Mouse (Mus musculus): ENCODE results near the gene Pitx3.
"Not testable (repeated sequence)": the region's sequence is repeated elsewhere in the genome, so short reads cannot be mapped to it uniquely, and the experiment has no call there.

Gene Pitx3

DNA sequence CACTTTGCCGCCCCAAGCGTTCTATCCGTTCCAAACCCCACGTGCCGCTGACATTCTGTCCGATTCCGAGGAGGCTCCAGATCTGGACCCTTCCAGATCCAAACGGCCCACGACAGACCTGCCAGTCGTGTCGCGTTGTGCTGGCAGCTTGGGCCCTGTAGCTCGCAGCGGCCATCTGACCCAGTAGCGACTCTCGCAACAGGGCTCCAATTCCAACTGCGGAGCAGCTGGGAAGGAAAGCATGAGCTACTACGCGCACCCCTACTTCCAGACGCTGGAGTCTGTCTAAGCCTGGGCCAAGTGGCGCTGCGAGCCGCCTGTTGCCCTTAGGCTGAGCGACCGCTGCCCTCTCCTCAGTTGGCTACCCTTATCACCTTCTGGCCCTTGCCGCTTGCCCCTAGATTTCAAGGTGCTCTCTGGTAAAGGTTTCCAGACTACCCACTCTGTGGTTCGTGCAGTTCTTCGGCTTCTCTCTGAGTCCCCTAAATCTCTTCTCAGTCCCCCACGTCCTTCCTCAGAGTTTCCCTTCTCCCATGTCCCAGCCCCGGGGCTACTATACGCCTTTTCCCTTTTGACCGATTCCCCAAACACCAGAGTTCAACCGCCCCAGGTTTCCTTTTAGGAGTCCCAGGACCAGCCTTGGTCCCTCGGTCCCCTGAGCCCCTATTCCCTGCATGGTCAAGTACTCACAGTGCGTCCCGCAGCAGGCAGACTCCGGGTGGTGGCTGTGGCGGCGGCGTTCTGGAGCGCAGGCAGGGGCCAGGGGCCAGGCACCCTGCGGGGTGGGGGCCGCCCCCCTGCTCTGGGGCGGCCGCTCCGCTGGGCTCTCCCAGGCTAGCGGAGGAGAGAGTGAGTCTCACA lies at the start of gene Pitx3:
Gene Pitx3, minus strand, starts transcription at position 816 of the 861 bp plus-strand sequence.
- peak in 1 of 2 experiments; percentile 14 for DNase-seq (ENCODE audit: low spot score in 2 of 2)

GRCm38 (mm10) chr19:46187203-46187602 lies 39.1 kb upstream of the Pitx3 start:
- DNase-seq (ENCODE audit: low spot score in 2 of 2) = no peak

DNA sequence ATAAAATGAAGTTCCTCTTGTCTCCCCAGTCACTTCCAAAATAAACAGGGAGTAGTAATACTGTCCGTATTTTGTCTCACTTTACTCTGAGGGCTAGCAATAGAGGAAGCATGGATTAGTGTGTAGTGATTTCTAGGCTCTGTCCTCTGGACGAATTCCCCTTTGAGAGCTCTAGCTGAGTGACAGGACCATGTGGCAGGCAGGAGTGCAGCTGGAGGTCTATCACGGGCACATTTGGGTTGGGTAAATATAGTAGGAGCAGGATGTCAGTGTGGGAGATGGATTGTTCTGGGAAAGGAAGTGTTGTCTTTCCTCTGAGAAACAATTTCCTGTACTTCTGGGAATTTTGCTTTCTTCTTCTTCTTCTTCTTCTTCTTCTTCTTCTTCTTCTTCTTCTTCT lies 38.5 kb upstream of the Pitx3 start:
- DNase-seq (ENCODE audit: low spot score in 2 of 2) = no peak

- no peak for DNase-seq (ENCODE audit: low spot score in 2 of 2)
Observed at GRCm38 (mm10) chr19:46182241-46182640, 34.1 kb upstream of the Pitx3 start.

DNA sequence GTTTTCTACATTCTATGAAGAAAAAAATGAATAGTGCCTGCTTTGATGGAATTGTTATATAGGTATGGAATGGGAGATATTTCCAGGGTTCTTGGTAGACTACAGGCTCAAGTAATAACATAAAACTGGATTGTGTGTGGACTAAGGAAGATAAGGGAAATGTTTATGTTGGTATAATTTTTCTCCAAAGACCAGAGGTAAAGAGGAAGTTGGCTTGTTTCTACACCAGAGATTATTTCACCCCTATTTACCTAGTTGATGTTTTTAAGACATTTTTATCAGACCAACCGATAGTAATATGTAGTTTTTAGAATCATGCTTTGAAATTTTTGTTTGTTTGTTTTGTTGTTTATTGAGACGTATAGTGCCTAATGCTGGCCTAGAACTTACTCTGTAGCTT lies 32.1 kb upstream of the Pitx3 start:
- DNase-seq (ENCODE audit: low spot score in 2 of 2) = no peak

DNA sequence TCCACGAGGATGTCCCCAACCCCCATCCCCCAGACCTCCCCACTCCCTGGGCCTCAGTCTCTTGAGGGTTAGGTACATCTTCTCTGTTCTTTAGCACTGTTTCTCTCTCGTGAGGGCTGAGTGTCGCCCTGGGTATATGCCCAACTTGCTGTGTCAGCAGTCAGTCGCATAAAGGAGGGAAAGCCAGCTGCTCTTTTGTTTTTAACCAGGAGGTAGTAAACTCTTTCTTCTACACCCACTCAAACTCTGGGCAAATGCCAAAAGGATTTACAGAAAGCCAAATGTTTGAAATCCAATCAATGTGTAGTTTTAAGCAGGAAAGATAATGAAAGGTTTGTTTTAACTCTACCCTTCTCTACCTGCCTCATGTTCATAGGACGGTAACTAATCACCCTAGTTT lies 28.9 kb upstream of the Pitx3 start:
- DNase-seq (ENCODE audit: low spot score in 2 of 2) = no peak

GRCm38 (mm10) chr19:46175173-46175572 lies 27.0 kb upstream of the Pitx3 start:
- no peak for DNase-seq (ENCODE audit: low spot score in 2 of 2)

GRCm38 (mm10) chr19:46172541-46172940 lies 24.4 kb upstream of the Pitx3 start:
- DNase-seq (ENCODE audit: low spot score in 2 of 2) = no peak

DNA sequence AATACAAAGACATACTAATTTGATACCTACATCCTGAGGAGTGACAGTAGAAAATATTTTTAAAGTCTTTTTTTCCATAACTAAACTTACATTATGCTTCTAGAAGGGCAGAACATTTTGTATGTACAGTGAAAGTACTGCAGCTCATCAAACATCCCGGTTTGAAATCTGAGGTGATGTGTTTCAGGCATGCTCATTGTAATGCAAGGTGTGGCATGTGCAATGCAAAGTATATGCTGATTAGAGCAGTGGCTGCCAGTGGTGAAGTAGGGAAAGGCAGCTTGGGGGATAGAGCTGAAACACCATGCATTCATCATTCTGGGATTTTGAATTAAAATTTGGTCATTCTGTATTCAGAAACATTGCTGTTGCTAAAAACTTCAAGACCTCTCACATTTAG lies 21.8 kb upstream of the Pitx3 start:
- no peak for DNase-seq (ENCODE audit: low spot score in 2 of 2)

DNA sequence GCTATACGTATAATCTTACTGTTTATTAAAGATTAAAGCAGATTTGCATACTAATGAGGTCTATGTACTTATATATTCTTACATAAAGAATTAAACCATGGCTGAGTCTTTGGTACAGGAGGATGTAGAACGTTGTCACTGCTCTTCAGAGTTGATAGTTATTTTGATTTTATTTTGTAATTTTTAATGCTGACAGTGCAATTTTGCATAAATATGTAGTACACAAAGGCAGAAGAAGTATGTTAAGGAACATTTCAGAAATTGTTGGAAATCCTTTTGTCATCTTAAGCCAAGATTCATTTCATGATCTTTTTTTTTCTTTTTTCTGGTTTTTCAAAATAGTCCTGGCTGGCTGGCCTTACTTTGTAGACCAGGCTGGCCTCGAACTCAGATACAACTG lies 21.3 kb upstream of the Pitx3 start:
- DNase-seq (ENCODE audit: low spot score in 2 of 2) = no peak

GRCm38 (mm10) chr19:46167169-46167568 lies 19.0 kb upstream of the Pitx3 start:
- not testable (repeated sequence) for DNase-seq (ENCODE audit: low spot score in 2 of 2)

DNA sequence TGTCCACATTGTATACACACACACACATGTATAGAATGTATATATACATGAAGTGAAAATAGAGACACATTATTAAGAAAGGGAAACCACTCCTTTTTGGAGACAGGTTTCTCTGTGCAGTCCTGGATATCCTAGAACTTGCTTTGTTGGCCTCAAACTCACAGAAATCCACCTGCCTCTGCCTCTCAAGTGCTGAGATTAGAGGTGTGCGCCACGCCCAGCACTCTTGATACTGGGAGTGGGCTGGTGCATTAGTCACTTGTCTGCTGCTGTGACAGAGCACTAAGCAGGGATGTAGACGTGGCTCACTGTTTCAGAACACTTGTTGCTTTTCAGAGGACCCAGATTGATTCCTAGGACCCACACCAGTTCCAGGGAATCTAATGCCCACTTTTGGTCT lies 17.8 kb upstream of the Pitx3 start:
- DNase-seq (ENCODE audit: low spot score in 2 of 2) = no peak

- peak; percentile 86 to 91 for DNase-seq (ENCODE audit: low spot score in 2 of 2)
Observed at GRCm38 (mm10) chr19:46152127-46152803, 4.1 kb upstream of the Pitx3 start, which contains the start of gene Gbf1. Gene Gbf1 (plus strand): TSS chr19:46152509.

GRCm38 (mm10) chr19:46149091-46149490 lies 965 bp upstream of the Pitx3 start:
- DNase-seq (ENCODE audit: low spot score in 2 of 2) = no peak

DNA sequence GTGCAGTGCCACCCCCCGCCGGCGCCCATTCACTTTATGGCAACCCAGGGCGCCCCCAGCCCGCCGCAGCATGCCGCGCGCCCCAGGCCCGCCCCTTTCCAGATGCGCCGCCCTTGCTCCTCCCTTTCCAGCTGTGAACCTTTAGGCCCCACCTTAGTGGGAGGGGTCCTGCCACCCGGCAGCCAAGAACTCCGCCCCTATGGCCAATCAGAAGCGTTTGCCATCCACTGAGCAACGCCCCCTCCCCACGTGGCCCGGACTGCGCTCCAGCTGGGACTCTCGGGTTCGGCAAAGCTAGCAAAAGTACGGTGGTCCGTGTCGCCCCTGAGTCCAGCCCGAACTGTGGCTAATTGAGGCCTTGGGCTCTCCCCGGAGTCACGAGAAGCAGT lies 240 bp upstream of the Pitx3 start:
- peak; percentile 28 to 80 for DNase-seq (ENCODE audit: low spot score in 2 of 2)

- DNase-seq (ENCODE audit: low spot score in 2 of 2) = no peak
Observed at GRCm38 (mm10) chr19:46141091-46141490, 7.0 kb downstream of the Pitx3 start.

- no peak for DNase-seq (ENCODE audit: low spot score in 2 of 2)
Observed at GRCm38 (mm10) chr19:46140324-46140723, 7.8 kb downstream of the Pitx3 start.

- DNase-seq (ENCODE audit: low spot score in 2 of 2) = peak; percentile 81 to 88
Observed at GRCm38 (mm10) chr19:46136639-46137580, 11.2 kb downstream of the Pitx3 start.

DNA sequence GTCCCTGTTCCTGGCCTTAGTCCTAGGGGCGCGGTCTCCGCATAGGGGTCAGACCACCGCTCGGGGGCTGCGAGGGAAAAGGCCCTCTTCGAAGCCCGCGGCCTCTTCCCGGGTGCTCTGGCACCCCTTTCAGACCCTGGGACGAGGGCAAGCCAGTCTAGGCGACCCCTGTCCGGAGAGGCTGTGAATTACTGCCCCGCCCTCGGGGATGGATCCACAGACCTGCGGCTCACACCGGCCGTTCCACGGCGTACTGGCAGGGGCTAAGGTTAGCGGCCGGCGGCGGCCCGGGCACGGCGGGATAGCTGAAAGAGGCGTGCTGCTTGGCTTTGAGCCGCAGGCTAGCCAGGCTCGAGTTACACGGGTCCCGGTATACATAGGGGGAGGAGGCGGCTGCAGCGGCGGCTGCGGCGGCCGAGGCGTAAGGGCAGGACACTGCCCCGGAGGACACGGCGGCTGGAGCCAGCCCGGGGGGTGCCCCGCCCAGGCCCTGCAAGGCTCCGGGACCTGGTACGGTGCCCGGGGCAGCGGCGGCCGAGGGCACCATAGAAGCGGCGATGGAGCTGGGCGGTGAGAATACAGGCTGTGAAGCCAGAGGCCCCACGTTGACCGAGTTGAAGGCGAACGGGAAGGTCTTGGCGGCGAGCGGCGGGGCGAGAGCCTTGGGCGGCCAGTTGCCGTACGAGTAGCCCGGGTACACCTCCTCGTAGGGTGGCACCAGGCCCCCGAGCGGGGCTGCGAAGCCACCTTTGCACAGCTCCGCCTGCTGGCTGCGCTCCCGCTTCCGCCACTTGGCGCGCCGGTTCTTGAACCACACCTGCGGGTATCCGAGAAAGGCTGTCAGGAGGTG lies 12.1 kb downstream of the Pitx3 start:
- DNase-seq (ENCODE audit: low spot score in 2 of 2) = peak; percentile 76 to 80

GRCm38 (mm10) chr19:46135297-46135696 lies 12.8 kb downstream of the Pitx3 start:
- peak; percentile 85 to 94 for DNase-seq (ENCODE audit: low spot score in 2 of 2)

GRCm38 (mm10) chr19:46132577-46132976 lies 15.5 kb downstream of the Pitx3 start:
- DNase-seq (ENCODE audit: low spot score in 2 of 2) = no peak
